Mouse (Mus musculus): Measurements from ENCODE around the gene Hcrtr1. TPM values are rescaled to one million over a fixed set of nuclear protein-coding genes. Genes with fewer than 3 reads are reported as not detected.

Hcrtr1 gene
- total RNA-seq, 2 experiments from 2014 or later, result 0.78 to 1.7 TPM

Other genes with a start within 250 kb of the Hcrtr1 start
- gene Spocd1, start 210.1 kb downstream of the Hcrtr1 start, total RNA-seq (2021), result under 1 TPM; 0.15 to 0.30 TPM
- gene Adgrb2, start 154.5 kb downstream of the Hcrtr1 start, total RNA-seq (2021), result 10 to 100 TPM; 13.4 to 16.4 TPM
- gene Col16a1, start 91.5 kb downstream of the Hcrtr1 start, total RNA-seq (2021), result 10 to 100 TPM; 29.4 to 33.8 TPM
- gene Pef1, start 36.8 kb downstream of the Hcrtr1 start, total RNA-seq (2021), result 10 to 100 TPM; 51.4 to 54.6 TPM
- 100 to 1,000 TPM in 1 of 2 experiments, 10 to 100 TPM in 1; 69.2 to 114 TPM for gene Tinagl1, start 35.8 kb upstream of the Hcrtr1 start, total RNA-seq (2021)
- not detected for gene Gm853, start 83.0 kb upstream of the Hcrtr1 start, total RNA-seq (2021)
- 1 to 10 TPM; 2.9 to 5.1 TPM for gene Serinc2, start 139.8 kb upstream of the Hcrtr1 start, total RNA-seq (2021)
- gene Fabp3, start 169.2 kb upstream of the Hcrtr1 start, total RNA-seq (2021), result 100 to 1,000 TPM; 110 to 422 TPM
- gene Gm10570, start 169.3 kb upstream of the Hcrtr1 start, total RNA-seq (2021), result 1 to 10 TPM in 1 of 2 experiments, not detected in 1; 1.3 TPM
- 10 to 100 TPM; 35.5 to 38.7 TPM for gene Zcchc17, start 220.6 kb upstream of the Hcrtr1 start, total RNA-seq (2021)
- gene Snrnp40, start 220.8 kb upstream of the Hcrtr1 start, total RNA-seq (2021), result 10 to 100 TPM; 35.3 to 39.0 TPM

Data from adrenal gland, postnatal 10 days (tissue).